Mouse (Mus musculus): Measurements from ENCODE around the gene Def6. TPM values are rescaled to one million over a fixed set of nuclear protein-coding genes. Genes with fewer than 3 reads are reported as not detected.
"Not testable (repeated sequence)": the region's sequence is repeated elsewhere in the genome, so short reads cannot be mapped to it uniquely, and the experiment has no call there.

Def6 gene
- total RNA-seq, 2 experiments from 2014 or later, result 2.6 TPM

DNA sequence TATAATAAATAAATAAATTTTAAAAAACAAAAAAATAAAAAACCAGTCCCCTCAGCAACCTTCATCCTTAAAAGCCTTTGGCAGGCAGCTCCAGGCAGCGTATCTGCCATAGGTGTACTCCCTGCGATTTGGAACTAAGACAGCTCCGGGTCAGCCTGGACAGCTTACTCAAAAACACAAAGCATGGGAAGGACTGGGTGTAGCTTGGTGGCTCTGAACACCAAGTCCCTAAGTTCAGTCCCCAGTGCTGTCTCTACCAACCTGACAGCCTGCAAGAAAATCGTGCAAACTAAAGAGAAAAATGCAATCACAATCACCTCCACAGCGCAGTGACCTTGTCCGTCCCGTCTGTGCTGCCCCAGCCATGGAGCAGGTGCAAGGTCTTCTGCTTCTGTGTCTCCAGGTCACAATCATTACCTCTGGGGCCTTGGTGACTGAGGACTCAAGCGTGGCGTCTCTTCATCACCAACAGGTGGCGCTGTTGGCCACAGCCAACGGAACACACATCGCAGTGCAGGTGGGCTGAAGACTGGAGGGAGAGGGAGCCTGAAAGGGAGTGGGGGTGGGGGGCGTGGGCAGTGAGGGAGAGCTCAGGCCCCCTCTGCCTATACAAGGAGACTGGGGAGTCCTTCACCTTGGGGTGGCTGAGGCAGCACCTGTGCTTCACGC, 3.4 kb upstream of the Def6 start:
- intact Hi-C loops (cut with DNase I), result no loop called here
- peak in 1 of 2 experiments; percentile 36 for DNase-seq (ENCODE audit: low spot score in 2 of 2)

- intact Hi-C loops (cut with DNase I), result no loop called here
- DNase-seq (ENCODE audit: low spot score in 2 of 2), result no peak
Observed at GRCm38 (mm10) chr17:28205443-28205842, 2.1 kb upstream of the Def6 start.

DNA sequence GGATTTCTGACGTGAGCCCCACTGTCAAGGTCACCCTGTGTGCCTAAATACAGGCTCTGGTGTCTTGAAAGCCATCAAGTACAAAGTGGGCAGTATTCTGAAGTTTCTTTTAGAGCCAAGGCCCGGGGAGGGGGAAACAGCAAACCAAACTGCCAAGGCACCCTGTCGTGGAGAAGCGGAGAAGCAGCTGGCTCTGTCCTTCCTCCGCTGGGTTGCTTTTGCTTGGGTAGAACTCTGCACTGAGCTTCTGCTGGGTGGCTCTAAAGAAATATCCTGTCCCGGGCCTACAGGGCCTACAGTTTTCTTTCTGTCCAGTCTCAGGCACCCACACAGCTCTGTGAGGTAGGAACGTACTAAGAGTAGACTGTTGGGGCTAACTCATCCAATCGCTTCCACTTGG, 486 bp upstream of the Def6 start:
- intact Hi-C loops (cut with DNase I), result no loop called here

DNA sequence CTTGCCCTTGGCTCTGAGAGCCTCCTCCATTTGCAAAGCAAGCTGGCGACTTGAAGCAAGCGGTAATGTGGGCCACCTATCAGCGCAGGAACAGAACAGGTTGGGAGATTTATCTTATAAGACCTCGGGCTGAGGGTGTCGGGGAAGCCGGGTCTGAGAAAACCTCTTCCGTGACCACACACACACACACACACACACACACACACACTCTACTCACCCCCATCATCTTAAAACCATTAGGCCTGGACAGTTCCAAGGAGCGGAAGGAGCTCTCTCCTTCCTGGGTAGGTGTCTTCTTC, 685 bp downstream of the Def6 start:
- DNase-seq (ENCODE audit: low spot score in 2 of 2), result no peak
- intact Hi-C loops (cut with DNase I), result no loop called here

More for the DNA sequence above, 486 bp upstream of the Def6 start:
- no peak for DNase-seq (ENCODE audit: low spot score in 2 of 2)

- intact Hi-C loops (cut with DNase I), result no loop called here
- no peak for DNase-seq (ENCODE audit: low spot score in 2 of 2)
Observed at GRCm38 (mm10) chr17:28209457-28210110, 2.0 kb downstream of the Def6 start.

GRCm38 (mm10) chr17:28211921-28212341, 4.4 kb downstream of the Def6 start:
- intact Hi-C loops (cut with DNase I), result no loop called here
- DNase-seq (ENCODE audit: low spot score in 2 of 2), result no peak

DNA sequence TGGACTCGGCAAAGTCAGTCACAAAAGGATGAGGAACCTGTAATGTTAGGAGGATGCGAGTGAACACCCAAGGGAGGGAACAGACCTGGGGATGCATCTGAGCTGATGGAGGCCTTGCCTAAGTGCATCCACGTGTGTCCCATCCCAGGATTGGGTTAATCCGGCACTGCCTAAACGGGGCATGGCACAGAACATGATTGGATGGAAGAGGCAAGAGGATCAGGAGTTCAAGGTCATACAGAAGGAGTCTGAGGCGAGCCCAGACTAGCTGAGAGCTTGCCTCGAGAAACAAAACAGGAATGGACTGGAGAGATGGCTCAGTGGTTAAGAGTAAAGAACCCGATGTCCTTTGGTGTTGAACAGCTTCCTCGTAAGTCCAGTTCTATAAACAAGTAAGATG, 4.8 kb downstream of the Def6 start:
- intact Hi-C loops (cut with DNase I), result no loop called here
- DNase-seq (ENCODE audit: low spot score in 2 of 2), result no peak

GRCm38 (mm10) chr17:28213236-28213635, 5.7 kb downstream of the Def6 start:
- intact Hi-C loops (cut with DNase I), result no loop called here
- no peak for DNase-seq (ENCODE audit: low spot score in 2 of 2)

DNA sequence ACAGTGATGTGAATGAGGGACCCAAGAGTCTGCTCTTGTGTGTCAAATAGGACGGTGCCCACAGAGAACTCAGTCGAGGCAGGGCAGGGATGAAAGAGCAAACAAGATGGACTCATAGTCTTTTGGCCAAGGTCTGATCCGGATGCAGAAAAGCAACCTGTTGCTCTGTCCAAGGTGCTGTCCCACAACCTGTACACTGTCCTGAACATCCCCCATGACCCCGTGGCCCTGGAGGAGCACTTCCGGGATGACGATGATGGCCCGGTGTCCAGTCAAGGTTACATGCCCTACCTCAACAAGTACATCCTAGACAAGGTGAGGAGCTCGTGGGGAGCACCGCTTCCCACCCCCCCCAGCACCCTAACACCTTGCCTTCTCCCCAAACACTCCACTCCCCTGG, 9.2 kb downstream of the Def6 start:
- no peak for DNase-seq (ENCODE audit: low spot score in 2 of 2)
- intact Hi-C loops (cut with DNase I), result no loop called here

- intact Hi-C loops (cut with DNase I), result no loop called here
Observed at GRCm38 (mm10) chr17:28217721-28218649, 10.4 kb downstream of the Def6 start.

GRCm38 (mm10) chr17:28222463-28222862, 14.9 kb downstream of the Def6 start:
- intact Hi-C loops (cut with DNase I); DNase-seq (ENCODE audit: low spot score in 2 of 2): not testable (repeated sequence)

More at GRCm38 (mm10) chr17:28217721-28218649, 10.4 kb downstream of the Def6 start:
- no peak for DNase-seq (ENCODE audit: low spot score in 2 of 2)

DNA sequence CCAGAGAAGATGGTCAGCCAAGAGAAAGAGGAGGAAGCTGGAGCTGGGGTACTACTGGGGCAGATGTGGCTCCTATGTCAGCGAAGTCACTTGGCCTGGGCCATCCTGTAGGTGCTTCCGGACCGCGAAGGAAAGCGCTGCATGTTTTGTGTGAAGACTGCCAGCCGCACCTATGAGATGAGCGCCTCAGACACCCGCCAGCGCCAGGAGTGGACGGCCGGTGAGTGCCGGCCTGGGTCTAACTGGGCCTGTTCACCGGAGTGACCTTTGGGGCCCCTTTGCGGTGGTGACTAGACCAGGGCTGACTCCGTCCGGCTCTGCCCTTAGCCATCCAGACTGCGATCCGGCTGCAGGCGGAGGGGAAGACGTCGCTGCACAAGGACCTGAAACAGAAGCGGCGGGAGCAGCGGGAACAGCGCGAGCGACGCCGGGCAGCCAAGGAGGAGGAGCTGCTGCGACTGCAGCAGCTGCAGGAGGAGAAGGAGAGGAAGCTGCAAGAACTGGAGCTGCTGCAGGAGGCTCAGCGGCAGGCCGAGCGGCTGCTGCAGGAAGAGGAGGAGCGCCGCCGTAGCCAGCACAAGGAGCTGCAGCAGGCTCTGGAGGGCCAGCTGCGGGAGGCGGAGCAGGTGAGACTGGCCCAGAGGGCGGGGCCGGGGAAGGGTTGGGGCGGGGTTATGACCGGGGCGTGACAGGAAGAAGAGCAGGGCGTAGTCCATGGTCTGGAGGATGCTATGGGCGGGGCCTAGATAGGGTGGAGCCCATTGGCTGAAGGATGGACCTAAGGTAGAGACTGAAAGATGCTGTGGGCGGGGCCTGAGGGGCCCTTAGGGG, 16.2 kb downstream of the Def6 start:
- intact Hi-C loops (cut with DNase I), result no loop called here
- DNase-seq (ENCODE audit: low spot score in 2 of 2), result peak; percentile 84 to 87

DNA sequence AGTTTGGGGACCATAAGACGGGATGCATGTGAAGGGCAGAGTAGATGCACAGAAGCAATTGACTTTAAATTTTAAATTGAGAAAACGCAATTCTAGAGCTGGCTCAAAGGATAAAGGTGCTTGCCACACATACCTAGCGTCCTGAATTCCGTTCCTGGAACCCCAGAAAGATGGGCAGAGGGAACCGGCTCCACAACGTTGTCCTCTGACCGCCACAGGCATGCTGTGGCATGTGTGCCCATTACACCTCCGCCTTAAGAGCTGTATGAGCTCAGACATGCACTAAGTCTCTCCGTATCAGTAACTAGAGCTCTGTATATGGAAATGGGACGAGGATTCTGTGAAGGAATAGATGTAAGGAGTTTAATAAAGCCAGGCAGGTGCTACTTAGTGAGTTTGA, 17.0 kb downstream of the Def6 start:
- no peak for DNase-seq (ENCODE audit: low spot score in 2 of 2)
- intact Hi-C loops (cut with DNase I), result loop anchor here (5.0 kb wide), 2 partner anchors 103 to 303 kb away; partner anchors contain the start of gene Rpl10a

GRCm38 (mm10) chr17:28226014-28226413, 18.4 kb downstream of the Def6 start:
- peak; percentile 91 to 93 for DNase-seq (ENCODE audit: low spot score in 2 of 2)

GRCm38 (mm10) chr17:28230486-28230885, 22.9 kb downstream of the Def6 start:
- no peak for DNase-seq (ENCODE audit: low spot score in 2 of 2)
- intact Hi-C loops (cut with DNase I), result no loop called here

More at GRCm38 (mm10) chr17:28226014-28226413, 18.4 kb downstream of the Def6 start:
- intact Hi-C loops (cut with DNase I), result loop anchor here (1.0 to 5.0 kb wide), 3 partner anchors 83 to 301 kb away; partner anchors contain the start of gene Rpl10a

GRCm38 (mm10) chr17:28231026-28231736, 23.6 kb downstream of the Def6 start:
- intact Hi-C loops (cut with DNase I), result no loop called here
- DNase-seq (ENCODE audit: low spot score in 2 of 2), result no peak

DNA sequence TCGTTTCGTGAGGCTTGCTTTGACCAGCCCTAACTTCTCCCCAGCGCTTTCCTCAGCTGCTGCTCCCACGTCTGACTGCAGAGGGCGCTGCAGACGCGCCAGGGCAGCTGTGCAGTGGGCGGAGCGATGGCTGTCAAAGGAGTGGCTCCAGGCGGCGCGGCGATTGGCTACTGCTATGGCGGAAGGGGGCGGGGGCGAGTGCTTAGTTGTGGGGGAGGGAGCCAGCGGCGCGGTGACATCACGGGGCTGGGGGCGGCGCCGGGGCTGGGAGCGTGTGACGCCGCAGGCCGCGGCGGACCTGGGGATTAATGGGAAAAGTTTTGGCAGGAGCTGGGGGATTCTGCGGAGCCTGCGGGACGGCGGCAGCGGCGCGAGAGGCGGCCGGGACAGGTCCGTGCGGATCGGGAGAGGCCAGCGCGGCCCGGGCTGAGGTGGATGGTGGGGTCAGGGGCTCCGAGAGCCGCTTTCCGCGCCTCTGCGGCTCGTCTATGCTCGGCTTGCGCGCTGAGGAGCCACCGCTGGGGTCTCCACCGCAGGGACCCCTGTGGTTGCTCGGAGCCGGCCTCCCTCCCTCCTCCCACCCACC, 25.0 kb downstream of the Def6 start, which contains the start of gene Ppard:
Ppard (plus strand) TSS at position 226 of the 586 bp plus-strand sequence.
- peak; percentile 95 for DNase-seq (ENCODE audit: low spot score in 2 of 2)
- intact Hi-C loops (cut with DNase I), result no loop called here

DNA sequence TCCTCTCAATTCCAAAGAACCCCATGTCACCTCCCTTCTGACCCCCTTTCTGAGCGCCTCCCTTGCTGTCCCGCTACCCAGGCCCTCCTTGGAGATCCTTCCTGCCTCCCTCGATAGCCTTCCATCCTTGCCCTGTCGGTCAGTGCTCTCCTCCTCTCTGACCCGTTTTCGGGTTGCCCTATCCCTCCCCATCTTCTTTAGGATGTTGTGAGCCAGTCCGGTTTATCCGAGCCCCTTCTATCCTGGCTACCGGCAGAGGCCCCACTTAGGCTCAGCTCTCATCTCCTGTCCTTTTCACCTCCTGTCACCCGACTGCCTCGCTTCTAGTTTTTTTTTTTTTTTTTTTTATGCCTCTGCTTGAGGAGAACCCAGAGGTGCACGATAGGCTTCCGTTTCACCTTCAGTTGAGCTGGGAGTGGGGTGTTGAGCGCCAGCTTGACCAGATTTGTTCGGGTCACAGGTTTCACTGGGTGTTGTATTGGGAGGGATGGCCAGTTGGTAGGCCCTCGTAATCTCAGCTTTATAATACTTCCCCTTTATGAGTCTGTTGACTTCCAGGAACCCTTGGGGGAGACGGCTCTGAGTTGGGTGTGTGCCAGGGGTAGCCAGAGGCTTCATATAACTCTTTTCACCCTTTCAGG, 25.6 kb downstream of the Def6 start:
- DNase-seq (ENCODE audit: low spot score in 2 of 2), result no peak
- intact Hi-C loops (cut with DNase I), result no loop called here

Measured in left cerebral cortex, postnatal 36 days (tissue).